Comparison of ENCODE assay signal across 25 mouse cellular contexts in the genomic region with DNA sequence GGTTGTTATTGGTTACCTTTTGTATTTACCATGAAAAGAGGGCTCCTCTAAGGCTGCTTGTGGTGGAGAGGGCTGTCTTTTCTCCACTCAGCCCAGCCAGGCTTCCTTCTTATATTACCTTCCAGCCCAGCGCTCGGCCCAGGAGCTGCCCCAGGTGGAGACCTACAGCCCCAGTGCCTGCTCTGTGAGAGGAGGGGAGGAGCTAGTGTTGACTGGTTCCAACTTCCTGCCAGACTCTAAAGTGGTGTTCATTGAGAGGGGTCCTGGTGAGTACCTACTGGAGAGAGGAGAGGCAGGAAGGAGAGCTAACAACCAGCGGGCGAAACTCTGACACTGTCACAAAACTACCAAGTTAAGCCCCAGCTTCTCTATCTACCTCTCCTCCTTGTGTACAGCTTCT. TPM values are rescaled to one million over a fixed set of nuclear protein-coding genes. Genes with fewer than 3 reads are reported as not detected.
DNase-seq lines count a peak whose midpoint lies in the region; ATAC-seq lines count a peak whose summit lies in the region.
"Had no signal": no experiment of that assay in that cellular context is flagged by ENCODE, and none has a peak within 500 bp of the region (broad histone marks: within the 10 kb centered on the region; RNA-seq: fewer than 3 reads in every experiment).

No protein-coding gene starts in this region.

- WGBS in embryonic facial prominence, embryonic 12.5 days, result 71% methylated on average over 4 of the region's 4 CpGs

- H3K36me3 ChIP-seq in embryonic facial prominence, embryonic 12.5 days, result peaks cover 68% of the 10 kb centered on the region
- H3K36me3 ChIP-seq: G1E; heart, embryonic 15.5 days had no signal

- H3K4me1 ChIP-seq in embryonic facial prominence, embryonic 12.5 days, result peaks cover 50% of the 10 kb centered on the region

- no peaks in the 10 kb centered on the region for H3K27me3 ChIP-seq in embryonic facial prominence, embryonic 12.5 days

- no peak for ATAC-seq in embryonic facial prominence, embryonic 12.5 days (ENCODE audit: insufficient number of reproducible peaks, insufficient read depth, low FRiP score, low TSS enrichment)
- ATAC-seq: activated CD4-positive, CD25-positive, alpha-beta regulatory T cell, adult 4 months; forebrain, embryonic 13.5 days; forebrain, postnatal 0 days; hindbrain, postnatal 0 days had no signal

- 0 out of 2 replicates have a peak overlapping the region, but pooled peaks have one; percentile 3 for H3K4me2 ChIP-seq in embryonic facial prominence, embryonic 12.5 days (replicated peaks)
- H3K4me2 ChIP-seq: forebrain, embryonic 13.5 days; heart, embryonic 15.5 days; hindbrain, embryonic 13.5 days had no signal

- H3K27ac ChIP-seq in embryonic facial prominence, embryonic 12.5 days, result no peak overlapping the region
- H3K27ac ChIP-seq: forebrain, embryonic 13.5 days; heart, embryonic 10.5 days; heart, embryonic 15.5 days; hindbrain, embryonic 13.5 days; hindbrain, postnatal 0 days had no signal

- H3K9ac ChIP-seq in embryonic facial prominence, embryonic 12.5 days, result no peak overlapping the region
- H3K9ac ChIP-seq: forebrain, embryonic 13.5 days; forebrain, postnatal 0 days; heart, embryonic 15.5 days; hindbrain, embryonic 13.5 days had no signal

- no peak overlapping the region for H3K4me3 ChIP-seq in embryonic facial prominence, embryonic 12.5 days
- H3K4me3 ChIP-seq: forebrain, embryonic 13.5 days; heart, embryonic 10.5 days; heart, embryonic 15.5 days; hindbrain, embryonic 13.5 days had no signal

- peak; percentile 3 for DNase-seq in gastrocnemius, postnatal 25 days
- no peak for DNase-seq in gastrocnemius, postnatal 36 days
- peak; percentile 24 for DNase-seq in lung, postnatal 10 days
- DNase-seq in lung, postnatal 14 days, result no peak
- peak; percentile 16 for DNase-seq in urinary bladder, adult 2 months (ENCODE audit: low spot score)
- DNase-seq in urinary bladder, postnatal 36 days (ENCODE audit: low spot score in 2 of 2), result no peak
- no peak for DNase-seq in layer of hippocampus, adult 9-10 months (ENCODE audit: low spot score)
- DNase-seq: adrenal gland, postnatal 14 days; cerebellum, adult 11-12 months; cerebellum, adult 9-10 months; cerebellum, postnatal 25 days; forebrain, postnatal 0 days; gastrocnemius, postnatal 14 days; heart, adult 18-20 months; heart, postnatal 14 days had no signal

- intact Hi-C loops in gastrocnemius, postnatal 36 days (cut with DNase I), result no loop called here

- no peaks in the 10 kb centered on the region for H3K9me3 ChIP-seq in embryonic facial prominence, embryonic 12.5 days
- H3K9me3 ChIP-seq: forebrain, embryonic 13.5 days; G1E; heart, embryonic 10.5 days; heart, embryonic 15.5 days; hindbrain, embryonic 13.5 days had no signal

RNA-seq across cellular contexts. Expression of a gene that starts 7.4 kb away (rescaled TPM):
- total RNA-seq in gastrocnemius, postnatal 25 days (2021), result 1 to 10 TPM; 3.2 to 5.9 TPM
- 1 to 10 TPM; 3.3 TPM for total RNA-seq in gastrocnemius, postnatal 36 days (2021)
- polyA plus RNA-seq in urinary bladder, adult 2 months (2012; rRNA removed), result 37.9 and 44.3 TPM in 2 replicates
- 154 and 161 TPM in 2 replicates for polyA plus RNA-seq in embryonic facial prominence, embryonic 12.5 days (2016; fragmentation: Nextera tagmentation; extraction: Ambion mirVana)
- polyA plus RNA-seq: activated CD4-positive, CD25-positive, alpha-beta regulatory T cell, adult 4 months; G1E had no signal

RNA-seq across cellular contexts. Expression of a gene that starts 23.5 kb away (rescaled TPM):
- 1 to 10 TPM; 2.6 to 4.1 TPM for total RNA-seq in gastrocnemius, postnatal 25 days (2021)
- 1 to 10 TPM; 2.1 to 2.7 TPM for total RNA-seq in gastrocnemius, postnatal 36 days (2021)
- 6.2 and 11.2 TPM in 2 replicates for polyA plus RNA-seq in urinary bladder, adult 2 months (2012; rRNA removed)
- polyA plus RNA-seq in embryonic facial prominence, embryonic 12.5 days (2016; fragmentation: Nextera tagmentation; extraction: Ambion mirVana), result 41.4 and 41.7 TPM in 2 replicates

RNA-seq across cellular contexts. Expression of a gene that starts 41.7 kb away (rescaled TPM):
- total RNA-seq in gastrocnemius, postnatal 25 days (2021), result 1 to 10 TPM; 1.3 to 1.7 TPM
- total RNA-seq in gastrocnemius, postnatal 36 days (2021), result under 1 TPM; 0.59 to 0.67 TPM
- polyA plus RNA-seq in urinary bladder, adult 2 months (2012; rRNA removed), result 7.0 and 8.9 TPM in 2 replicates
- polyA plus RNA-seq in embryonic facial prominence, embryonic 12.5 days (2016; fragmentation: Nextera tagmentation; extraction: Ambion mirVana), result 45.5 and 50.3 TPM in 2 replicates

RNA-seq across cellular contexts. Expression of a gene that starts 46.4 kb away (rescaled TPM):
- total RNA-seq in gastrocnemius, postnatal 25 days (2021), result 1 to 10 TPM; 6.4 to 6.5 TPM
- 1 to 10 TPM; 5.3 to 6.5 TPM for total RNA-seq in gastrocnemius, postnatal 36 days (2021)
- polyA plus RNA-seq in urinary bladder, adult 2 months (2012; rRNA removed), result 7.2 and 9.4 TPM in 2 replicates
- polyA plus RNA-seq in embryonic facial prominence, embryonic 12.5 days (2016; fragmentation: Nextera tagmentation; extraction: Ambion mirVana), result 21.3 and 24.2 TPM in 2 replicates

RNA-seq across cellular contexts. Expression of a gene that starts 53.9 kb away (rescaled TPM):
- total RNA-seq in gastrocnemius, postnatal 25 days (2021), result not detected
- not detected for total RNA-seq in gastrocnemius, postnatal 36 days (2021)
- 0.22 and 0.45 TPM in 2 replicates for polyA plus RNA-seq in urinary bladder, adult 2 months (2012; rRNA removed)
- 0.28 and 0.42 TPM in 2 replicates for polyA plus RNA-seq in embryonic facial prominence, embryonic 12.5 days (2016; fragmentation: Nextera tagmentation; extraction: Ambion mirVana)
- total RNA-seq: adrenal gland, adult 18-20 months; gastrocnemius, adult 18-20 months; heart, adult 18-20 months had no signal

Comparison
In these comparisons a context has a peak if more than half of its experiments do, and no peak if none do; other contexts are left out.
1. DNase-seq: peak in gastrocnemius, postnatal 25 days (single experiment), lung, postnatal 10 days (single experiment) and urinary bladder, adult 2 months (single experiment); none in gastrocnemius, postnatal 36 days (0 of 2), lung, postnatal 14 days (single experiment), urinary bladder, postnatal 36 days (0 of 2) and layer of hippocampus, adult 9-10 months (single experiment).